Mouse (Mus musculus): ENCODE measurements around the gene Lenep. TPM values are rescaled to one million over a fixed set of nuclear protein-coding genes. Genes with fewer than 3 reads are reported as not detected.
A peak's percentile ranks its signal among the peaks of the same experiment; 100 is the strongest.
"Not testable (repeated sequence)": the region's sequence is repeated elsewhere in the genome, so short reads cannot be mapped to it uniquely, and the experiment has no call there.

Gene Lenep
- polyA plus RNA-seq, 1 experiment, result 4.0 TPM

DNA sequence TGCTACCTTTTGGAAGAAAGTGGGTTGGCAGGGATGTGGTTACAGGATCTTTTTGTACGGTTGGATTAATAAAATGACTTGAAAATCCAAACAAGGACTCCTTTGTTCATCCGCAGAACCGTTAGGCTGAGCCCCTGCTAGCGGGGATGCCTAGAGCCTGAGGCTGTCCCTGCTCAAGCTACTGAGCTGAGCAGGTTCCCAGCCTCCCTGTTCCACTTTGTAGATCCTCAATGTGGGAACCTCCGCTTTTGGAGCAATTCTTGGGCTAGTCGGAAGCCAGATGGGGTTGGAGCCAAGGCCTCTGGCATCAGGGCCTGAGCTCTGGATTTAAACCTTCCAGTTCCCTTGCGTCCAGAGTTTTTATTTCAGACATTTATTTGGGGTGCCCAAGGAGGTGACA lies 32.4 kb upstream of the Lenep start:
- TF ChIP-seq CTCF (IDR thresholded peaks at IDR 0.05; ENCODE audit: borderline replicate concordance, insufficient read depth, low read depth, low read length) (no peak), POLR2A (IDR thresholded peaks at IDR 0.05; ENCODE audit: borderline replicate concordance, insufficient read depth, low read length) (no peak)
- H3K4me1 ChIP-seq (ENCODE audit: control insufficient read depth, insufficient read depth, low read length), result peaks cover 16% of the 10 kb centered on the region

DNA sequence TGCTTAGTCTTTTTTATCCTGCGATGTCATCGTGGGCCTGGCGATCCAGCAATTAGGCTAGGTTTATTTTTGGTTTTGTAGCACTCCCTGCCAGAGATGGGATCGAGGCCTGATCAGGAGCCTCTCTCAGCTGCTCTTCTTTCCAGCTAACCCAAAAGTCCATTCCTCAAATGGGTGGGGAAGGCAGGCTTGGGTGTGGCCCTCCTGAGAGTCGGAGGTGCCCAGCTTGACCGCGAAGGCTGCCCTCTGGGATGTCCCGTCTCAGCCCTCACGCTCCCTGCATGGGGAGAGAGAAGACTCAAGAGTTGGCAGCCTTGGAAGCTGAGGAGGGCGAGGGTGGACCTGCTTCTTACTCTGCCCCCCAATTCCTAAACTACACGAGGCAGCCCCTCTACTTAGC lies 31.9 kb upstream of the Lenep start:
- no peak for TF ChIP-seq POLR2A (IDR thresholded peaks at IDR 0.05; ENCODE audit: borderline replicate concordance, insufficient read depth, low read length)
- TF ChIP-seq CTCF (IDR thresholded peaks at IDR 0.05; ENCODE audit: borderline replicate concordance, insufficient read depth, low read depth, low read length), result no peak
- Histone ChIP-seq H3K4me1 (ENCODE audit: control insufficient read depth, insufficient read depth, low read length) (peaks cover 16% of the 10 kb centered on the region), H3K27me3 (ENCODE audit: control insufficient read depth, insufficient read depth, low read length) (no peaks in the 10 kb centered on the region), H3K27ac (ENCODE audit: insufficient read depth, low read length) (no peak overlapping the region), H3K4me3 (replicated peaks; ENCODE audit: insufficient read depth, low read depth, low read length) (no peak overlapping the region)
- WGBS, result 74% methylated on average over 11 of the region's 11 CpGs
- DNase-seq, result no peak

More for the DNA sequence above, 32.4 kb upstream of the Lenep start:
- no peak for DNase-seq
- 33% methylated on average over 7 of the region's 7 CpGs for WGBS
- no peak overlapping the region for H3K4me3 ChIP-seq (replicated peaks; ENCODE audit: insufficient read depth, low read depth, low read length)
- no peak overlapping the region for H3K27ac ChIP-seq (ENCODE audit: insufficient read depth, low read length)
- H3K27me3 ChIP-seq (ENCODE audit: control insufficient read depth, insufficient read depth, low read length), result no peaks in the 10 kb centered on the region

DNA sequence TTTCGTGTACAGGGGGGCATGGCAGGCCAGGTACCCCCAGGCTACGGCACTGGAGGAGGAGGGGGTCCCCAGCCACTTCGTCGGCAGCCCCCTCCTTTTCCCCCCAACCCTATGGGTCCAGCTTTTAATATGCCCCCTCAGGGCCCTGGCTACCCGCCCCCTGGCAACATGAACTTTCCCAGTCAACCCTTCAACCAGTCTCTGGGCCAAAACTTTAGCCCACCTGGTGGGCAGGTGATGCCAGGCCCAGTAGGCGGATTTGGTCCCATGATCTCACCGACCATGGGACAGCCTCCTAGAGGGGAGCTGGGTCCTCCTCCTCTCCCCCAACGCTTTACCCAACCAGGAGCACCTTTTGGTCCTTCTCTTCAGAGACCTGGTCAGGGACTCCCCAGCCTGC lies 30.0 kb upstream of the Lenep start:
- TF ChIP-seq POLR2A (IDR thresholded peaks at IDR 0.05; ENCODE audit: borderline replicate concordance, insufficient read depth, low read length) (no peak), CTCF (IDR thresholded peaks at IDR 0.05; ENCODE audit: borderline replicate concordance, insufficient read depth, low read depth, low read length) (no peak)
- no peak overlapping the region for H3K27ac ChIP-seq (ENCODE audit: insufficient read depth, low read length)
- no peak for DNase-seq
- no peak overlapping the region for H3K4me3 ChIP-seq (replicated peaks; ENCODE audit: insufficient read depth, low read depth, low read length)
- peaks cover 16% of the 10 kb centered on the region for H3K4me1 ChIP-seq (ENCODE audit: control insufficient read depth, insufficient read depth, low read length)
- 78% methylated on average over 8 of the region's 8 CpGs for WGBS
- H3K27me3 ChIP-seq (ENCODE audit: control insufficient read depth, insufficient read depth, low read length), result no peaks in the 10 kb centered on the region

- TF ChIP-seq CTCF (IDR thresholded peaks at IDR 0.05; ENCODE audit: borderline replicate concordance, insufficient read depth, low read depth, low read length) (no peak), POLR2A (IDR thresholded peaks at IDR 0.05; ENCODE audit: borderline replicate concordance, insufficient read depth, low read length) (peak; percentile 90)
- H3K4me3 ChIP-seq (replicated peaks; ENCODE audit: insufficient read depth, low read depth, low read length), result peak within 1 kb of the TSS; percentile 79
- H3K27ac ChIP-seq (ENCODE audit: insufficient read depth, low read length), result peak within 1 kb of the TSS; percentile 80
- H3K27me3 ChIP-seq (ENCODE audit: control insufficient read depth, insufficient read depth, low read length), result no peaks in the 10 kb centered on the region
- DNase-seq, result peak; percentile 91 to 95
- H3K4me1 ChIP-seq (ENCODE audit: control insufficient read depth, insufficient read depth, low read length), result peaks cover 13% of the 10 kb centered on the region
- WGBS, result 2% methylated on average over 67 of the region's 68 CpGs
Measured at GRCm38 (mm10) chr3:89430171-89431159, 27.9 kb upstream of the Lenep start, which contains the start of gene Pygo2. TSS of gene Pygo2 (plus strand) at chr3:89430214.

- H3K27me3 ChIP-seq (ENCODE audit: control insufficient read depth, insufficient read depth, low read length); H3K4me1 ChIP-seq (ENCODE audit: control insufficient read depth, insufficient read depth, low read length); H3K4me3 ChIP-seq (replicated peaks; ENCODE audit: insufficient read depth, low read depth, low read length); DNase-seq; H3K27ac ChIP-seq (ENCODE audit: insufficient read depth, low read length): not testable (repeated sequence)
- 90% methylated on average over 7 of the region's 7 CpGs for WGBS
Measured at GRCm38 (mm10) chr3:89429021-89429420, 26.4 kb upstream of the Lenep start.

GRCm38 (mm10) chr3:89425876-89426275 lies 23.3 kb upstream of the Lenep start:
- TF ChIP-seq CTCF (IDR thresholded peaks at IDR 0.05; ENCODE audit: borderline replicate concordance, insufficient read depth, low read depth, low read length) (no peak), POLR2A (IDR thresholded peaks at IDR 0.05; ENCODE audit: borderline replicate concordance, insufficient read depth, low read length) (no peak)
- 92% methylated on average over 4 of the region's 4 CpGs for WGBS
- Histone ChIP-seq H3K27me3 (ENCODE audit: control insufficient read depth, insufficient read depth, low read length) (no peaks in the 10 kb centered on the region), H3K27ac (ENCODE audit: insufficient read depth, low read length) (no peak overlapping the region), H3K4me1 (ENCODE audit: control insufficient read depth, insufficient read depth, low read length) (0 out of 2 replicates have a peak, but pooled peaks cover 7% of the 10 kb centered on the region), H3K4me3 (replicated peaks; ENCODE audit: insufficient read depth, low read depth, low read length) (no peak overlapping the region)
- DNase-seq, result no peak

GRCm38 (mm10) chr3:89425141-89425525 lies 22.5 kb upstream of the Lenep start:
- no peak overlapping the region for H3K27ac ChIP-seq (ENCODE audit: insufficient read depth, low read length)
- H3K4me1 ChIP-seq (ENCODE audit: control insufficient read depth, insufficient read depth, low read length), result 0 out of 2 replicates have a peak, but pooled peaks cover 7% of the 10 kb centered on the region
- H3K27me3 ChIP-seq (ENCODE audit: control insufficient read depth, insufficient read depth, low read length), result no peaks in the 10 kb centered on the region
- DNase-seq, result no peak
- H3K4me3 ChIP-seq (replicated peaks; ENCODE audit: insufficient read depth, low read depth, low read length), result no peak overlapping the region
- TF ChIP-seq POLR2A (IDR thresholded peaks at IDR 0.05; ENCODE audit: borderline replicate concordance, insufficient read depth, low read length), result no peak
- no peak for TF ChIP-seq CTCF (IDR thresholded peaks at IDR 0.05; ENCODE audit: borderline replicate concordance, insufficient read depth, low read depth, low read length)
- WGBS, result 78% methylated on average over 5 of the region's 5 CpGs

All from cerebellum, adult 2 months (tissue).